7 mouse cellular contexts compared by ENCODE assay signal in genomic region chr4:132352739-132353138, GRCm38 (mm10). TPM values are rescaled to one million over a fixed set of nuclear protein-coding genes. Genes with fewer than 3 reads are reported as not detected.
DNase-seq lines count a peak whose midpoint lies in the region; ATAC-seq and TF ChIP-seq lines count a peak whose summit lies in the region.

No protein-coding gene starts in this region.

- H3K27me3 ChIP-seq in thymus, adult 2 months (ENCODE audit: control insufficient read depth, insufficient read depth, low read length), result no peaks in the 10 kb centered on the region
- H3K27me3 ChIP-seq in embryonic facial prominence, embryonic 13.5 days, result no peaks in the 10 kb centered on the region
- H3K27me3 ChIP-seq in hindbrain, embryonic 10.5 days (ENCODE audit: insufficient read depth, poor library complexity, severe bottlenecking), result no peaks in the 10 kb centered on the region
- no peaks in the 10 kb centered on the region for H3K27me3 ChIP-seq in liver, adult 2 months (ENCODE audit: control insufficient read depth, insufficient read depth, low read length)
- no peaks in the 10 kb centered on the region for H3K27me3 ChIP-seq in neural tube, embryonic 13.5 days

- 0 out of 2 replicates have a peak overlapping the region, but pooled peaks have one; percentile 16 for H3K27ac ChIP-seq in thymus, adult 2 months (ENCODE audit: control insufficient read depth, insufficient read depth, low read length)
- peak overlapping the region; percentile 97 for H3K27ac ChIP-seq in embryonic facial prominence, embryonic 13.5 days
- peak overlapping the region; percentile 91 for H3K27ac ChIP-seq in hindbrain, embryonic 10.5 days
- peak overlapping the region; percentile 55; the same call in 1 of the 2 replicates for H3K27ac ChIP-seq in liver, adult 2 months (replicated peaks; ENCODE audit: insufficient read depth, low read depth, low read length)
- H3K27ac ChIP-seq in neural tube, embryonic 13.5 days (replicated peaks), result peak overlapping the region; percentile 93

- H3K79me2 ChIP-seq in liver, adult 2 months (ENCODE audit: control insufficient read depth, insufficient read depth, low read length), result peaks cover 3% of the 10 kb centered on the region; the same call in 1 of the 2 replicates

- no peak for TF ChIP-seq POLR2A in thymus, adult 2 months (IDR thresholded peaks at IDR 0.05; ENCODE audit: control insufficient read depth, extremely low read depth, insufficient read depth, low read length, poor library complexity)
- TF ChIP-seq POLR2A in liver, adult 2 months (IDR thresholded peaks at IDR 0.05; ENCODE audit: extremely low read depth, insufficient read depth, low read length), result no peak

- peaks cover 5% of the 10 kb centered on the region for H3K4me1 ChIP-seq in thymus, adult 2 months (replicated peaks; ENCODE audit: control insufficient read depth, insufficient read depth, low read length)
- peaks cover 17% of the 10 kb centered on the region for H3K4me1 ChIP-seq in embryonic facial prominence, embryonic 13.5 days
- peaks cover 18% of the 10 kb centered on the region for H3K4me1 ChIP-seq in hindbrain, embryonic 10.5 days (replicated peaks)
- H3K4me1 ChIP-seq in liver, adult 2 months (ENCODE audit: control insufficient read depth, insufficient read depth, low read length), result peaks cover 3% of the 10 kb centered on the region; the same call in 1 of the 2 replicates
- peaks cover 21% of the 10 kb centered on the region for H3K4me1 ChIP-seq in neural tube, embryonic 13.5 days (replicated peaks)

- peak overlapping the region; percentile 90 for H3K4me3 ChIP-seq in thymus, adult 2 months (ENCODE audit: control insufficient read depth, insufficient read depth, low read length)
- peak overlapping the region; percentile 82 for H3K4me3 ChIP-seq in embryonic facial prominence, embryonic 13.5 days
- H3K4me3 ChIP-seq in hindbrain, embryonic 10.5 days, result peak overlapping the region; percentile 80
- peak overlapping the region; percentile 79 for H3K4me3 ChIP-seq in liver, adult 2 months (ENCODE audit: insufficient read depth, low read depth, low read length)
- H3K4me3 ChIP-seq in neural tube, embryonic 13.5 days, result peak overlapping the region; percentile 84

- peak overlapping the region; percentile 84 for H3K4me2 ChIP-seq in embryonic facial prominence, embryonic 13.5 days
- H3K4me2 ChIP-seq in neural tube, embryonic 13.5 days, result peak overlapping the region; percentile 80

- H3K9me3 ChIP-seq in embryonic facial prominence, embryonic 13.5 days, result no peaks in the 10 kb centered on the region
- H3K9me3 ChIP-seq in hindbrain, embryonic 10.5 days, result no peaks in the 10 kb centered on the region
- H3K9me3 ChIP-seq in neural tube, embryonic 13.5 days, result no peaks in the 10 kb centered on the region

- H3K36me3 ChIP-seq in thymus, adult 2 months (ENCODE audit: control insufficient read depth, insufficient read depth, low read length), result peaks cover 8% of the 10 kb centered on the region; the same call in 1 of the 2 replicates
- H3K36me3 ChIP-seq in embryonic facial prominence, embryonic 13.5 days, result peaks cover 29% of the 10 kb centered on the region
- H3K36me3 ChIP-seq in hindbrain, embryonic 10.5 days, result peaks cover 46% of the 10 kb centered on the region
- peaks cover 24% of the 10 kb centered on the region for H3K36me3 ChIP-seq in liver, adult 2 months (ENCODE audit: control insufficient read depth, insufficient read depth, low read length)
- H3K36me3 ChIP-seq in neural tube, embryonic 13.5 days, result peaks cover 16% of the 10 kb centered on the region

- peak; percentile 16 for DNase-seq in thymus, adult 2 months
- no peak for DNase-seq in thymus, adult 18-20 months
- peak; percentile 21 for DNase-seq in hindbrain, embryonic 10.5 days (ENCODE audit: low spot score)
- DNase-seq in liver, adult 2 months (ENCODE audit: extremely low read depth, low read depth, low spot score), result no peak

- no peak for TF ChIP-seq CTCF in thymus, adult 2 months (IDR thresholded peaks at IDR 0.05; ENCODE audit: borderline replicate concordance, control insufficient read depth, extremely low read depth, insufficient read depth, low read length, poor library complexity)
- TF ChIP-seq CTCF in liver, adult 2 months (IDR thresholded peaks at IDR 0.05; ENCODE audit: low read depth, low read length), result no peak

- ATAC-seq in embryonic facial prominence, embryonic 13.5 days (ENCODE audit: insufficient number of reproducible peaks, insufficient read depth, low FRiP score, low TSS enrichment, low read depth), result no peak
- ATAC-seq in neural tube, embryonic 13.5 days (ENCODE audit: low read depth), result no peak
- ATAC-seq in granulocyte monocyte progenitor cell, adult 5-6 weeks (replicated peaks; ENCODE audit: poor library complexity, severe bottlenecking), result no peak

- H3K9ac ChIP-seq in embryonic facial prominence, embryonic 13.5 days, result peak overlapping the region; percentile 94
- H3K9ac ChIP-seq in liver, adult 2 months (ENCODE audit: low read depth, low read length), result peak overlapping the region; percentile 92
- peak overlapping the region; percentile 90 for H3K9ac ChIP-seq in neural tube, embryonic 13.5 days

- WGBS in thymus, adult 2 months, result under 1% methylated on average over 14 of the region's 14 CpGs
- under 1% methylated on average over 14 of the region's 14 CpGs for WGBS in embryonic facial prominence, embryonic 13.5 days
- WGBS in hindbrain, embryonic 10.5 days, result under 1% methylated on average over 14 of the region's 14 CpGs
- WGBS in liver, adult 2 months, result under 1% methylated on average over 14 of the region's 14 CpGs
- under 1% methylated on average over 14 of the region's 14 CpGs for WGBS in neural tube, embryonic 13.5 days

RNA-seq across cellular contexts. Expression of gene Rcc1, which starts 0.7 kb away (rescaled TPM):
- polyA plus RNA-seq in thymus, adult 2 months (2012; rRNA removed), result 31.9 and 40.8 TPM in 2 replicates
- polyA plus RNA-seq in embryonic facial prominence, embryonic 13.5 days (2015; fragmentation: Nextera tagmentation; extraction: Ambion mirVana), result 74.1 and 81.9 TPM in 2 replicates
- 116 and 157 TPM in 2 replicates for polyA plus RNA-seq in hindbrain, embryonic 10.5 days (2016; fragmentation: Nextera tagmentation; extraction: Ambion mirVana)
- 3.0 and 4.2 TPM in 2 replicates for total RNA-seq in liver, adult 2 months (2014; rRNA removed)
- polyA plus RNA-seq in liver, adult 2 months (2012; rRNA removed), result 2.8 and 4.0 TPM in 2 replicates
- 35.6 and 36.1 TPM in 2 replicates for polyA plus RNA-seq in neural tube, embryonic 13.5 days (2015; fragmentation: Nextera tagmentation; extraction: Ambion mirVana)
- total RNA-seq in granulocyte monocyte progenitor cell, adult 5-6 weeks (2014; fragmentation: Nextera tagmentation), result 58.8 and 68.9 TPM in 2 replicates
- total RNA-seq in granulocyte monocyte progenitor cell, adult 5-6 weeks (2017), result 46.8 and 53.3 TPM in 2 replicates

RNA-seq across cellular contexts. Expression of gene Trnau1ap, which starts 23.4 kb away (rescaled TPM):
- polyA plus RNA-seq in thymus, adult 2 months (2012; rRNA removed), result 18.9 and 23.1 TPM in 2 replicates
- 78.5 and 83.1 TPM in 2 replicates for polyA plus RNA-seq in embryonic facial prominence, embryonic 13.5 days (2015; fragmentation: Nextera tagmentation; extraction: Ambion mirVana)
- 90.6 and 91.5 TPM in 2 replicates for polyA plus RNA-seq in hindbrain, embryonic 10.5 days (2016; fragmentation: Nextera tagmentation; extraction: Ambion mirVana)
- total RNA-seq in liver, adult 2 months (2014; rRNA removed), result 28.3 and 29.5 TPM in 2 replicates
- polyA plus RNA-seq in liver, adult 2 months (2012; rRNA removed), result 11.2 and 12.2 TPM in 2 replicates
- 77.5 and 81.3 TPM in 2 replicates for polyA plus RNA-seq in neural tube, embryonic 13.5 days (2015; fragmentation: Nextera tagmentation; extraction: Ambion mirVana)
- total RNA-seq in granulocyte monocyte progenitor cell, adult 5-6 weeks (2014; fragmentation: Nextera tagmentation), result 29.7 and 36.3 TPM in 2 replicates
- 37.8 and 54.9 TPM in 2 replicates for total RNA-seq in granulocyte monocyte progenitor cell, adult 5-6 weeks (2017)

RNA-seq across cellular contexts. Expression of gene Rab42, which starts 49.6 kb away (rescaled TPM):
- polyA plus RNA-seq in thymus, adult 2 months (2012; rRNA removed), result 6.2 and 6.8 TPM in 2 replicates
- 2.1 and 2.6 TPM in 2 replicates for polyA plus RNA-seq in embryonic facial prominence, embryonic 13.5 days (2015; fragmentation: Nextera tagmentation; extraction: Ambion mirVana)
- 0.77 and 0.96 TPM in 2 replicates for polyA plus RNA-seq in hindbrain, embryonic 10.5 days (2016; fragmentation: Nextera tagmentation; extraction: Ambion mirVana)
- total RNA-seq in liver, adult 2 months (2014; rRNA removed), result 0.40 TPM in 1 of 2 replicates, not detected in the other
- not detected in 2 replicates for polyA plus RNA-seq in liver, adult 2 months (2012; rRNA removed)
- polyA plus RNA-seq in neural tube, embryonic 13.5 days (2015; fragmentation: Nextera tagmentation; extraction: Ambion mirVana), result 1.1 and 1.7 TPM in 2 replicates
- 3.2 TPM in 1 of 2 replicates, not detected in the other for total RNA-seq in granulocyte monocyte progenitor cell, adult 5-6 weeks (2014; fragmentation: Nextera tagmentation)
- total RNA-seq in granulocyte monocyte progenitor cell, adult 5-6 weeks (2017), result not detected in 2 replicates

Comparison
In these comparisons a context has a peak if more than half of its experiments do, and no peak if none do; other contexts are left out.
1. DNase-seq: peak in thymus, adult 2 months (single experiment) and hindbrain, embryonic 10.5 days (single experiment); none in thymus, adult 18-20 months (0 of 2) and liver, adult 2 months (single experiment).
2. H3K27ac ChIP-seq: peak in every context shown above with its lines; median percentile 97 in embryonic facial prominence, embryonic 13.5 days; 93 in neural tube, embryonic 13.5 days; 91 in hindbrain, embryonic 10.5 days; 55 in liver, adult 2 months; 16 in thymus, adult 2 months.
3. Peak in every context shown above with its lines, with median percentiles within 50 percentile points of each other: H3K4me3 ChIP-seq and H3K9ac ChIP-seq.